Mouse (Mus musculus) v-Abl transformed pro-B cells (cell line): Measurements from ENCODE around the gene Pcdh8.

ENCODE experiments used
- in situ Hi-C, 2 experiments: fragments of 400-800 bp; cut with MboI; formaldehyde crosslinking; loops; one replicate each; pipeline ENCODE4 v1.15.1; 2025; ENCODE audit not compliant: unreplicated experiment in 2 of 2

The Pcdh8 gene

GRCm38 (mm10) chr14:79771094-79771535, at the start of gene Pcdh8:
Gene Pcdh8, minus strand, starts transcription at chr14:79771312.
- in situ Hi-C loops: no loop called here

- in situ Hi-C loops: no loop called here
Observed at GRCm38 (mm10) chr14:79814709-79815108, 43.6 kb upstream of the Pcdh8 start.

DNA sequence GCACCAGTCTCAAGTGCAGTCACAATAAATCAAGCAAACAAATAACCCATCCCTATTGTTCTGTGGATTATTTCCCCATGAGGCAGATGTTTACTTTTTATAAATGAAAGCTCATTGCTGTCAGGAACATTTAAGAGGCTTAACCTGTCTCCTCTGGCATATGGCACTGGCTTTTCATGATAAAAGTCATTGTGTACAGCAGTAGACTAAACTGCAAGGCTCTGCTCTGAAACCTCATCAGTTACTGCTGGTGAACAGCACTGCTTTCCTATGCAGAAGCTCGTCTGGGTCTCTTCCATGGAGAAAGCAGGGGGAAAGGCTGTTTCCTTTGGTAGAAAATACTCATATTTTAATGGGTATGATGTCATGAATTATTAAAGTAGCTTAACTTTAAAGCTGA, 43.0 kb upstream of the Pcdh8 start:
- in situ Hi-C loops: no loop called here

GRCm38 (mm10) chr14:79793179-79793578, 22.1 kb upstream of the Pcdh8 start:
- in situ Hi-C loops: no loop called here

DNA sequence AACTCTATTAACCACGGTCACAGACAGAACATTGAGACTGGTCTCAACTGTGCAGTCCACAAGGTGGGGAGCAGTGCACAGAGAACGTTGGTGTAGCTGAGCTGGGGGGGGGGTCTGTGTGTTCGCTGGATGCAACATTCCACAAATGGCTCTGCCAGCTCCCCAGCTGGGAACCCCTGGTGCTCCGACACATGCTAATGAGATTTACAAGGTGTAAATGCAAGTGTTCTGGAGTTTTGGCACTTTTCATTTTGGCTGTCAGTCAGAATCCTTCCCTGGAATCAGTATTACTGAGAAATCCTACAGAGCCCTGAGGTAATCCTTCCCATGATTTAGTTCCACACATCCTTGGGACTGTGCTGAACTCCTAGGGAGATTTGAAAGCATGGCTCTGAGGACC, 18.4 kb upstream of the Pcdh8 start:
- in situ Hi-C loops: no loop called here

- in situ Hi-C loops: no loop called here
Observed at GRCm38 (mm10) chr14:79788656-79789204, 17.6 kb upstream of the Pcdh8 start.

- in situ Hi-C loops: no loop called here
Observed at GRCm38 (mm10) chr14:79787918-79788317, 16.8 kb upstream of the Pcdh8 start.

- in situ Hi-C loops: no loop called here
Observed at GRCm38 (mm10) chr14:79785400-79785799, 14.3 kb upstream of the Pcdh8 start.

DNA sequence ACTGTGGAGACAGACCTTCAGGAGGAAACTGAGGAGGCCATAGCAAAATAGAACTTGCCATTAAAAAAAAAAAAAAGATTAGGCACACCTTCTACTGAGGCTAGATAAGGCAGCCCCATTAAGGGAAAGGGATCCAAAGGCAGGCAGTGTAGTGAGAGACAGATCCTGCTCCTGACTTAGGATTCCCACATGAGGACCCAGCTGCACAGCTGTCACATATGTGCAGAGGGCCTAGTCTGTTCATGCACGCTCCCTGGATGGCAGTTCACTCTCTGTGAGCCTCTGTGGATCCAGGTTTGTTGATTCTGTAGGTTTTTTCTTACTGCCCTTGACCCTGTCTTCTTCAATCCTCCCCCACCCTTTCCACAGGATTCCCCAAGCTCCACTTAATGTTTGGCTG, 9.8 kb upstream of the Pcdh8 start:
- in situ Hi-C loops: no loop called here

GRCm38 (mm10) chr14:79780332-79780731, 9.2 kb upstream of the Pcdh8 start:
- in situ Hi-C loops: no loop called here

DNA sequence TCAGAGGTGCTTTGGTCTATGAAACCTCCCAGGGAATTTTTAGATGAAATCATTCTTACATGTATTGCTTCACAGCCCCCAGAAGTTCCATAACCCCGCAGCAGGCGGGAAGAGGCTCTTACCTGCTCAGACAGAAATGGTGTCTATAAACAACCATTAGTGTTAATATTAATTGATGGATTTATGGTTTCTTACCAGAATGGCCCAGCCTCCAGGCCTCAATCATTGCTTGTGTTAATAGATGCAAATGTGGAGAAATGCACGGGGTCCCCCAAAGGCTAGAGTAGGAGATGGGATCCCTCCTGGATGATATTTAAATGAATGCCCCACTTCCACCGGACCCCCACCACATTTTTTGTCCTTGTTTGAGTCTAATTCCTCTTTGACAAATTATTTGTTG, 8.7 kb upstream of the Pcdh8 start:
- in situ Hi-C loops: no loop called here

- in situ Hi-C loops: no loop called here
Observed at GRCm38 (mm10) chr14:79773425-79774391, 2.6 kb upstream of the Pcdh8 start.

GRCm38 (mm10) chr14:79771802-79772511, 845 bp upstream of the Pcdh8 start:
- in situ Hi-C loops: no loop called here

DNA sequence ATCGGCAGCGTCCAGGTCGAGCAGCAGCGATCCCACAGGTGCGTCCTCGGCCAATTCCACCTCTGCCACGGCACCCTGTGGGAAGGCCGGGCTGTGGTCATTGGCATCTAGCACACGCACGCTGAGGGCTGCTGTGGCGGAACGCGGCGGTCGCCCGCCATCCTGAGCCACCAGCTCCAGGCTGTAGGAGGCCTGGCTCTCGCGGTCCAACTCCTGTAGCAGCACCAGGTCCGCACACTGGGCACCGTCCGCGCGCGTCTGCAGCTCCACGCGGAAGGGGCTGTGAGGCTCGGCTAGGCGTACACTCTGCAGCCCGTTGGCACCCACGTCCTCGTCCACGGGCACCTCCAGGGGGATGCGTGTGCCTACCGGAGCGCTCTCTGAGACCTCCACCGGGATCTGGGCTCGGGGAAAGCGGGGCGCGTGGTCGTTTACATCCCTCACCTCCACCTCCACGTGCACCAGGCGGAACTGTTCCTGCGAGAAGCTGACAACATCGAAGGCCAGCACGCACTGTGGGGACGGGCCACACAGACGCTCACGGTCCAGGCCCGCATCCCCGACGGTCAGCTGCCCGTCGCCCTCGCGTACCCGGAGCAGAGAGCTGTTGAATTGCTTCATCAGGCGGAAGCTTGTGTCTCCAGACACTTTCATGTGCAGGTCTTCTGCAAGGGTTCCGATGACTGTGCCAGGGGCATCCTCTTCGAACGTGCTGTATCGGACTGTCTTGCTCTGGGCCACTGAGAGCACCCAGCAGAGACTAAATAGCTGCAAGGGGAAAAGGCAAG, 612 bp downstream of the Pcdh8 start:
- in situ Hi-C loops: no loop called here

GRCm38 (mm10) chr14:79769618-79770017, 1.5 kb downstream of the Pcdh8 start:
- in situ Hi-C loops: no loop called here

GRCm38 (mm10) chr14:79768996-79769395, 2.1 kb downstream of the Pcdh8 start:
- in situ Hi-C loops: no loop called here

DNA sequence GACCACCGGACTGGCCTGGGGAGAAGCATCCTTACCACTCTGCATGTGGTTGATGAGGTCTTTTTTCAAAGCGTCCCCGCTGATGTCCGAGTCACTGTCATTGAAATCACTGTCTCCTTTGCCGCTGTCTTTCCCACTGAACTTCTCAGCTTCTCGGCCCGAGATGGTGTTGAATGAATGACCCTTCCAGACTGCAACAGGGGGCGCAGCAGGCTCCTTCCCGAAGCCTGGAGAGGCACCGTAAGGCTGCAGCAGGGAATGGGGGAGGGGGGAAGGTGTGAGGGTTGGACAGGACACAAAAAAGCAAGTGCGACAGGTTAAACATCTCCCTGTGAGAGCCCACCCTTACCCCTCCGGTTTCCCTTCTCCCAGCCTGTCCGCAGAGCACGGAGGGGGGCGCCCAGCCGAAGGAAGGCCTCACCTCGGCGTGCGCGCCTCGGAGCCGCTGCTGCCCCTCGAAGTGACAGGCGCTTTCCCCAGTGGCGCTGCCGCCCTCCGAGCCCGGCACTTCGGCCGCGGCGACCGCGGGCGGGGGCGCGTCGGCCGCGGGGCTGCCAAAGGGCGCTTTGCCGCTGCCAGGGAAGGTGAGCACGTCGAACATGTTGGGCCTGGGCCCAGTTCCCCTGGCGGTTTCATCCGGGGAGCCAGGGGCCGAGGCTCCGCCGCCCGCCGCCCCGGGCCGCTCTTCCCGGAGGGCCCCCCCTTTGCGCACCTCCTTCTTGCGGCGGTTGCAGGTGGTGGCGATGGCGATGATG, 2.9 kb downstream of the Pcdh8 start:
- in situ Hi-C loops: no loop called here

- in situ Hi-C loops: no loop called here
Observed at GRCm38 (mm10) chr14:79767601-79768000, 3.5 kb downstream of the Pcdh8 start.

- in situ Hi-C loops: no loop called here
Observed at GRCm38 (mm10) chr14:79765196-79765765, 5.8 kb downstream of the Pcdh8 start.
